Mouse (Mus musculus): ENCODE measurements at regions not wholly inside any gene's neighbourhood (a gene's known extent, or its start where the extent isn't known, plus 50 kb on each side); places are given as distances from the start of the nearest gene placed in this dataset.

GRCm38 (mm10) chr10:126485129-126485528 lies 416.0 kb downstream of the Atp23 start:
- no peak for DNase-seq

- no peak for DNase-seq
Observed at GRCm38 (mm10) chr10:126483479-126483878, 417.7 kb downstream of the Atp23 start.

- DNase-seq: no peak
Observed at GRCm38 (mm10) chr10:126480382-126480781, 420.8 kb downstream of the Atp23 start.

GRCm38 (mm10) chr10:126479743-126480142 lies 421.4 kb downstream of the Atp23 start:
- no peak for DNase-seq

GRCm38 (mm10) chr10:126473050-126473719 lies 428.0 kb downstream of the Atp23 start:
- no peak for DNase-seq

- no peak for DNase-seq
Observed at GRCm38 (mm10) chr10:126470838-126471491, 430.2 kb downstream of the Atp23 start.

GRCm38 (mm10) chr10:126462770-126463169 lies 438.4 kb downstream of the Atp23 start:
- DNase-seq: no peak

GRCm38 (mm10) chr10:126458523-126458922 lies 442.6 kb downstream of the Atp23 start:
- no peak for DNase-seq

GRCm38 (mm10) chr10:126452757-126453528 lies 448.2 kb downstream of the Atp23 start:
- no peak for DNase-seq

GRCm38 (mm10) chr10:126452057-126452622 lies 449.0 kb downstream of the Atp23 start:
- DNase-seq: no peak

GRCm38 (mm10) chr10:126431222-126431621 lies 465.3 kb downstream of the Lrig3 start:
- no peak for DNase-seq

- DNase-seq: no peak
Observed at GRCm38 (mm10) chr10:126430346-126430745, 464.4 kb downstream of the Lrig3 start.

- DNase-seq: no peak
Observed at GRCm38 (mm10) chr10:126429502-126429901, 463.5 kb downstream of the Lrig3 start.

GRCm38 (mm10) chr10:126422066-126422465 lies 456.1 kb downstream of the Lrig3 start:
- DNase-seq: no peak

GRCm38 (mm10) chr10:126413786-126414185 lies 447.8 kb downstream of the Lrig3 start:
- no peak for DNase-seq

- DNase-seq: no peak
Observed at GRCm38 (mm10) chr10:126392235-126392634, 426.3 kb downstream of the Lrig3 start.

GRCm38 (mm10) chr10:126391770-126392169 lies 425.8 kb downstream of the Lrig3 start:
- no peak for DNase-seq

GRCm38 (mm10) chr10:126386430-126386829 lies 420.5 kb downstream of the Lrig3 start:
- no peak for DNase-seq

GRCm38 (mm10) chr10:126385644-126386043 lies 419.7 kb downstream of the Lrig3 start:
- DNase-seq: no peak

GRCm38 (mm10) chr10:126380381-126380780 lies 414.4 kb downstream of the Lrig3 start:
- DNase-seq: no peak

GRCm38 (mm10) chr10:126379239-126379638 lies 413.3 kb downstream of the Lrig3 start:
- no peak for DNase-seq

- no peak for DNase-seq
Observed at GRCm38 (mm10) chr10:126373906-126374305, 407.9 kb downstream of the Lrig3 start.

GRCm38 (mm10) chr10:126371881-126372280 lies 405.9 kb downstream of the Lrig3 start:
- no peak for DNase-seq

Measured in adrenal gland, adult 2 months (tissue).